Mouse (Mus musculus): Measurements from ENCODE around the gene Gmds.

Gene Gmds

GRCm38 (mm10) chr13:31956112-31956511 is 382.4 kb downstream of the Gmds start:
- no peak for DNase-seq (ENCODE audit: inconsistent ontology term)

- DNase-seq (ENCODE audit: inconsistent ontology term) = peak; percentile 89
Measured at GRCm38 (mm10) chr13:31955171-31955570, 383.4 kb downstream of the Gmds start.

GRCm38 (mm10) chr13:31944676-31945210 is 393.8 kb downstream of the Gmds start:
- no peak for DNase-seq (ENCODE audit: inconsistent ontology term)

- peak; percentile 54 for DNase-seq (ENCODE audit: inconsistent ontology term)
Measured at GRCm38 (mm10) chr13:31943482-31944275, 394.9 kb downstream of the Gmds start.

GRCm38 (mm10) chr13:31929299-31929698 is 409.2 kb downstream of the Gmds start:
- DNase-seq (ENCODE audit: inconsistent ontology term) = no peak

- no peak for DNase-seq (ENCODE audit: inconsistent ontology term)
Measured at GRCm38 (mm10) chr13:31926599-31926998, 411.9 kb downstream of the Gmds start.

GRCm38 (mm10) chr13:31924506-31924905 is 414.0 kb downstream of the Gmds start:
- no peak for DNase-seq (ENCODE audit: inconsistent ontology term)

- DNase-seq (ENCODE audit: inconsistent ontology term) = no peak
Measured at GRCm38 (mm10) chr13:31919716-31920115, 418.8 kb downstream of the Gmds start.

- DNase-seq (ENCODE audit: inconsistent ontology term) = peak; percentile 67
Measured at GRCm38 (mm10) chr13:31917387-31917786, 421.2 kb downstream of the Gmds start.

- peak; percentile 56 for DNase-seq (ENCODE audit: inconsistent ontology term)
Measured at GRCm38 (mm10) chr13:31915748-31916147, 422.8 kb downstream of the Gmds start.

- DNase-seq (ENCODE audit: inconsistent ontology term) = no peak
Measured at GRCm38 (mm10) chr13:31914901-31915587, 423.5 kb downstream of the Gmds start.

GRCm38 (mm10) chr13:31911956-31912355 is 426.6 kb downstream of the Gmds start:
- DNase-seq (ENCODE audit: inconsistent ontology term) = no peak

GRCm38 (mm10) chr13:31911362-31911761 is 427.2 kb downstream of the Gmds start:
- no peak for DNase-seq (ENCODE audit: inconsistent ontology term)

GRCm38 (mm10) chr13:31909031-31909430 is 429.5 kb downstream of the Gmds start:
- no peak for DNase-seq (ENCODE audit: inconsistent ontology term)

GRCm38 (mm10) chr13:31906514-31906913 is 432.0 kb downstream of the Gmds start:
- DNase-seq (ENCODE audit: inconsistent ontology term) = no peak

- DNase-seq (ENCODE audit: inconsistent ontology term) = peak; percentile 62
Measured at GRCm38 (mm10) chr13:31900191-31900590, 438.3 kb downstream of the Gmds start.

GRCm38 (mm10) chr13:31899392-31899791 is 439.1 kb downstream of the Gmds start:
- no peak for DNase-seq (ENCODE audit: inconsistent ontology term)

- no peak for DNase-seq (ENCODE audit: inconsistent ontology term)
Measured at GRCm38 (mm10) chr13:31897493-31897892, 441.0 kb downstream of the Gmds start.

- no peak for DNase-seq (ENCODE audit: inconsistent ontology term)
Measured at GRCm38 (mm10) chr13:31894511-31894910, 444.0 kb downstream of the Gmds start.

GRCm38 (mm10) chr13:31892913-31893514 is 445.5 kb downstream of the Gmds start:
- DNase-seq (ENCODE audit: inconsistent ontology term) = no peak

- no peak for DNase-seq (ENCODE audit: inconsistent ontology term)
Measured at GRCm38 (mm10) chr13:31888500-31888899, 450.0 kb downstream of the Gmds start.

GRCm38 (mm10) chr13:31885769-31886168 is 452.8 kb downstream of the Gmds start:
- no peak for DNase-seq (ENCODE audit: inconsistent ontology term)

Data from Muller cell, postnatal 12 days (primary cell).